Mouse (Mus musculus) intestine, postnatal 0 days (tissue): Measurements from ENCODE around the gene Tnnt3. TPM values are rescaled to one million over a fixed set of nuclear protein-coding genes. Genes with fewer than 3 reads are reported as not detected.

ENCODE experiments used
- ATAC-seq: fragments of 200-750 bp; cut with Nextera tagmentation; 2 replicates; pipeline ENCODE4 v1.8.0; 2017; ENCODE audit warnings: mild to moderate bottlenecking, moderate TSS enrichment, moderate library complexity
- H3K27ac ChIP-seq: fragments of 300-500 bp; sonication (generic); 2 replicates; pipeline ENCODE4 v1.5.1; 2014; ENCODE audit warnings: mild to moderate bottlenecking, low read depth, low read length, moderate library complexity
- H3K27me3 ChIP-seq: fragments of 300-500 bp; sonication (generic); replicated peaks from 2 replicates; pipeline ENCODE4 v1.6.1; 2014; ENCODE audit warnings: low read length, mixed read lengths; ENCODE audit not compliant: control insufficient read depth, insufficient read depth
- H3K36me3 ChIP-seq: fragments of 300-500 bp; sonication (generic); 2 replicates; pipeline ENCODE4 v1.6.1; 2014; ENCODE audit warnings: mild to moderate bottlenecking, moderate library complexity; ENCODE audit not compliant: control insufficient read depth, insufficient read depth
- H3K4me1 ChIP-seq: fragments of 300-500 bp; sonication (generic); replicated peaks from 2 replicates; pipeline ENCODE4 v1.6.1; 2014; ENCODE audit warnings: antibody characterized with exemption, low read length, mixed read lengths; ENCODE audit not compliant: control insufficient read depth, insufficient read depth
- H3K4me2 ChIP-seq: fragments of 300-500 bp; sonication (generic); replicated peaks from 2 replicates; pipeline ENCODE4 v1.6.1; 2014; ENCODE audit warnings: low read depth, mild to moderate bottlenecking, moderate library complexity
- H3K4me3 ChIP-seq: fragments of 300-500 bp; sonication (generic); 2 replicates; pipeline ENCODE4 v1.5.1; 2014; ENCODE audit warnings: low read depth, low read length
- H3K9ac ChIP-seq: fragments of 300-500 bp; sonication (generic); 2 replicates; pipeline ENCODE4 v1.6.1; 2014; ENCODE audit warnings: mild to moderate bottlenecking, low read depth, low read length
- H3K9me3 ChIP-seq: fragments of 300-500 bp; sonication (generic); 2 replicates; pipeline ENCODE4 v1.6.1; 2016; ENCODE audit warnings: mixed run types; ENCODE audit not compliant: control insufficient read depth
- CTCF ChIP-seq: sonication (generic); IDR thresholded peaks from 2 replicates; pipeline ENCODE4 v1.5.1; 2016; ENCODE audit warnings: low read depth, mild to moderate bottlenecking, control low read depth, antibody characterized with exemption, moderate library complexity
- WGBS: fragments of 180-500 bp; shearing (Covaris S2); extraction: QIAGEN DNeasy Blood & Tissue Kit; methylation state at CpG from one replicate; pipeline ENCODE4 v1.1.7; 2014; 5-methylcytosine and 5-hydroxymethylcytosine counted together
- polyA plus RNA-seq: library from polyadenylated mRNA; unstranded; fragments of >200 nt; fragmentation: Nextera tagmentation; extraction: Ambion mirVana; gene quantifications from 2 replicates; pipeline ENCODE4 v1.2.1, GENCODE M21; 2015

Tnnt3 gene
- polyA plus RNA-seq, 1 experiment from 2014 or later = 3.0 TPM

GRCm38 (mm10) chr7:142525342-142526178 lies 26.9 kb downstream of the Tnnt3 start:
- 0 out of 2 replicates have a peak, but pooled peaks have one; percentile 18 for ATAC-seq
- Histone ChIP-seq H3K27me3 (no peaks in the 10 kb centered on the region), H3K4me1 (no peaks in the 10 kb centered on the region; the same call in none of the 2 replicates), H3K9me3 (no peaks in the 10 kb centered on the region), H3K4me3 (no peak overlapping the region), H3K27ac (0 out of 2 replicates have a peak overlapping the region, but pooled peaks have one; percentile 21), H3K36me3 (no peaks in the 10 kb centered on the region), H3K9ac (no peak overlapping the region), H3K4me2 (no peak overlapping the region)
- WGBS = 37% methylated on average over 13 of the region's 13 CpGs
- no peak for TF ChIP-seq CTCF

GRCm38 (mm10) chr7:142529350-142529749 lies 30.7 kb downstream of the Tnnt3 start:
- no peak for ATAC-seq
- Histone ChIP-seq H3K36me3 (no peaks in the 10 kb centered on the region), H3K4me2 (0 out of 2 replicates have a peak overlapping the region, but pooled peaks have one; percentile 13), H3K27me3 (no peaks in the 10 kb centered on the region), H3K4me1 (peaks cover 9% of the 10 kb centered on the region), H3K4me3 (no peak overlapping the region), H3K9me3 (no peaks in the 10 kb centered on the region), H3K9ac (no peak overlapping the region), H3K27ac (no peak overlapping the region)
- 25% methylated on average over 10 of the region's 10 CpGs for WGBS
- no peak for TF ChIP-seq CTCF

- peaks cover 19% of the 10 kb centered on the region; the same call in 1 of the 2 replicates for H3K4me1 ChIP-seq
- H3K36me3 ChIP-seq = peaks cover 5% of the 10 kb centered on the region; the same call in 1 of the 2 replicates
- ATAC-seq = no peak
- no peak overlapping the region for H3K9ac ChIP-seq
- 69% methylated on average over 4 of the region's 4 CpGs for WGBS
- 0 out of 2 replicates have a peak overlapping the region, but pooled peaks have one; percentile 91 for H3K27ac ChIP-seq
- no peaks in the 10 kb centered on the region for H3K27me3 ChIP-seq
- H3K4me2 ChIP-seq = 0 out of 2 replicates have a peak overlapping the region, but pooled peaks have one; percentile 92
- no peak for TF ChIP-seq CTCF
- H3K9me3 ChIP-seq = no peaks in the 10 kb centered on the region
- H3K4me3 ChIP-seq = no peak overlapping the region
Measured at GRCm38 (mm10) chr7:142531973-142532521, 33.4 kb downstream of the Tnnt3 start.

GRCm38 (mm10) chr7:142532671-142533058 lies 34.0 kb downstream of the Tnnt3 start, which contains the start of gene Mrpl23:
Gene Mrpl23, plus strand, starts transcription at chr7:142532686.
- H3K27ac ChIP-seq = peak within 1 kb of the TSS; percentile 91
- H3K4me2 ChIP-seq = peak within 1 kb of the TSS; percentile 92
- peak within 1 kb of the TSS; percentile 72 for H3K4me3 ChIP-seq
- peak within 1 kb of the TSS; percentile 79 for H3K9ac ChIP-seq
- WGBS = 4% methylated on average over 17 of the region's 17 CpGs
- TF ChIP-seq CTCF = no peak
- no peaks in the 10 kb centered on the region for H3K27me3 ChIP-seq
- H3K9me3 ChIP-seq = no peaks in the 10 kb centered on the region
- ATAC-seq = peak; percentile 41
- H3K4me1 ChIP-seq = peaks cover 19% of the 10 kb centered on the region; the same call in 1 of the 2 replicates
- peaks cover 5% of the 10 kb centered on the region; the same call in 1 of the 2 replicates for H3K36me3 ChIP-seq

- H3K4me1 ChIP-seq = peaks cover 21% of the 10 kb centered on the region; the same call in 1 of the 2 replicates
- H3K4me3 ChIP-seq = peak overlapping the region; percentile 72
- peak overlapping the region; percentile 91 for H3K27ac ChIP-seq
- 1% methylated on average over 43 of the region's 44 CpGs for WGBS
- peak overlapping the region; percentile 92 for H3K4me2 ChIP-seq
- peaks cover 5% of the 10 kb centered on the region; the same call in 1 of the 2 replicates for H3K36me3 ChIP-seq
- no peaks in the 10 kb centered on the region for H3K9me3 ChIP-seq
- ATAC-seq = peak; percentile 82
- peak; percentile 89 for TF ChIP-seq CTCF
- H3K9ac ChIP-seq = peak overlapping the region; percentile 79
- H3K27me3 ChIP-seq = no peaks in the 10 kb centered on the region
Measured at GRCm38 (mm10) chr7:142533059-142533855, 34.6 kb downstream of the Tnnt3 start.
